Mouse (Mus musculus) urinary bladder, adult 18-20 months (tissue): ENCODE results near the gene Slc43a1.
A peak's percentile ranks its signal among the peaks of the same experiment; 100 is the strongest.

Source experiments
- DNase-seq, 2 experiments: peaks; one replicate each; pipeline ENCODE4 v3.0.0; 2022; ENCODE audit warnings: low spot score in 2 of 2, mixed read lengths in 2 of 2

The Slc43a1 gene

GRCm38 (mm10) chr2:84827283-84827920 is 11.2 kb upstream of the Slc43a1 start:
- DNase-seq, result peak in 1 of 2 experiments; percentile 31

GRCm38 (mm10) chr2:84831666-84832391 is 6.8 kb upstream of the Slc43a1 start:
- DNase-seq, result peak; percentile 66 to 71

DNA sequence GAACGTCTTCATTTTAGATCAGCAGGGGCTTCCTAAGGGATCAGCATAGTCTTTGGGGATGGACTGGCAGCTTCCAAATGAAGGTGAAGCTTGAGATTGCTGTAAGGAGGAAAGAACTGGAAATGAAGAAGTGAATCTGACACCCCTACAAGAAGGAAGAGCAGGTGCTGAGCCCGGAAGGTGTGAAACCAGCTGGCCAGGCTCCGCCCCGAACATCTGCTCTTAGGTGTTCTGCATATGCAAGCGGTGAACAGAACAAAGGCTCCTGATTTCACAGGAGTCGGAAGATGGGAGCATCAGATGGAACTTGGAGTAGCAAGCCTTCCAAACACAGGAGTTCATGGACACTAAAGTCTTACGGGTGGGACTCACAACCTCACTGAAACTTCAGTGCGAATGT is 1.5 kb upstream of the Slc43a1 start:
- no peak for DNase-seq

DNA sequence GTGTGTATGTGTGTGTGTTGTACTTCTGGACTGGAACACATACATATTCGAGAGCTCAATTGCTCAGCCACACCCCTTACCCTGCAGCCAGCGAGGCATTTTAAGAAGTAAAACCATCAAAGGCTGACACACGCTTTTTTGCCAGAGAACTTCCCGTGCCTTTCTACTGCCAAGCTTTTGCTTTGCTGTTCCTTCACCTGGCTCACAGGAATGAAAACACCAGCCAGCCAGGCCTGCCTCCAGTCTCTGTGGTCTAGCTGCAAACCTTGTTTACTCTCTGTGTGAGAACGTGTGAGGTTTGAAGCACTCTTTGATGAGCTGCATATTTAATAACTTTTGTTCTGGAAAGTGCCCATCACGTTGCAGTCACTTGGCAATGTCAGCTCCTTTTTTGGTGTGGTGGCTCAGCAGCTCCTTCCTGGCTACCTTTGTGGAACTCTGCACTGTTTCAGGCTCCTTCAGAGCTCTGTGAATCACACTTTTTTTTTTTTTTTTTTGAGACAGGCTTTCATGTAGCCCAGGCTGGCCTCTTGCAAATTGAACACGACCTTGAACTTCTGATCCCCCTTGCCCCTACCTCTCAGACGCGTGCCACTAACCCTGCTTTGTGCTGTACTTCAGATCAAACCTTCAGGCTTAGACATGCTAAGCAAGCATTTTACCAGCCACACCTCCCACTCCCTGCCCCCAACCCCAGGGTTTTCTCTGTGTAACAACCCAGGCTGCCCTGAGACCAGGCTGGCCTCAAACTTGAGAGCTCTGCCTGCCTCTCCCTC is 645 bp upstream of the Slc43a1 start:
- DNase-seq, result no peak

DNA sequence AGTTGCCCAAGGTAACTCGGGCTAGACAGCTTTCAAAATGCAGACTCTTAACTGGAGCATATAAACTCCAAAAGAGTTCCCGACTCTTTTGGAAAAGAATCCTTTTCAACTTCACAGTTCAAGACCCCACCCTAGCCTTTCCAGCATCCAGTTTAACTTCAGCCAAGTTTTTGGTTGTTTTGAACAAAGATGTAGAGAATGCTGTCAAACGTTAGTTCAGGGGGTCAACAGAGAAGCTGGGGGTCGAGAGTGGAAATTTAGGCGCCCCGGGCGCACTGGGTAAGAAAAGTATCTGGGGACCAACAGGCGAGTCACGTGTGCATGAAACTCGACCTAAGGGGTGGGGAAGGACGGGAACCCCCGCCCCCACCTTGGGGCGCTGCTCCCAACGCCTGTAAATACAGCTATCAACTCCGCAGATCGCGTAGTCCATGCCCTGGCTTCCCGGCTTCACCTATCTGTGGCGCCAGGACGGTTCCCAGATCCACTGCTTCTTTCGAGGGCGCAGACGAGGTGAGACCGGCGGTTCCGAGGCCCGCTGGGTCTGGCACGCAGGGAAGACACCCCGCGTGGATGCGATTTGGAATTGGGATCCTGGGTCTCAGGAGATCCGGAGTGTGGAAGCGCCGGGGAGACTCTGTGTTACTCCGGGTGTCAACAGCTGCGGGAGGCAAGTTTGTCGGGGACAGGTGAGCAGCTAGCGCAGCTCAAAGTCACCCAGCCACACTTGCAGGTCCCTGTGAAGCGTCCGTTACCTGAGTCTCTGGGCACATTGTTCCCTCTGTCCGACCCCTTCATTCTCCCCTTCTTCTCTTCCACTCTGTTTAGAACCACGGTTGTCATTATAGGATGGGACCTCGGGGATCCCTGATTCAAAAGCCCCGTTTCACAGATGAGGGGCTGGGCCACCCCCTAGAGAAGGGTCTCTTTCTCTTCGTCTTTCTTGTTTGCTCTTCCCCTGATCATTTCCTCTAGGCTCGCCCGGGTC is 637 bp downstream of the Slc43a1 start:
- DNase-seq, result peak; percentile 23 to 54

DNA sequence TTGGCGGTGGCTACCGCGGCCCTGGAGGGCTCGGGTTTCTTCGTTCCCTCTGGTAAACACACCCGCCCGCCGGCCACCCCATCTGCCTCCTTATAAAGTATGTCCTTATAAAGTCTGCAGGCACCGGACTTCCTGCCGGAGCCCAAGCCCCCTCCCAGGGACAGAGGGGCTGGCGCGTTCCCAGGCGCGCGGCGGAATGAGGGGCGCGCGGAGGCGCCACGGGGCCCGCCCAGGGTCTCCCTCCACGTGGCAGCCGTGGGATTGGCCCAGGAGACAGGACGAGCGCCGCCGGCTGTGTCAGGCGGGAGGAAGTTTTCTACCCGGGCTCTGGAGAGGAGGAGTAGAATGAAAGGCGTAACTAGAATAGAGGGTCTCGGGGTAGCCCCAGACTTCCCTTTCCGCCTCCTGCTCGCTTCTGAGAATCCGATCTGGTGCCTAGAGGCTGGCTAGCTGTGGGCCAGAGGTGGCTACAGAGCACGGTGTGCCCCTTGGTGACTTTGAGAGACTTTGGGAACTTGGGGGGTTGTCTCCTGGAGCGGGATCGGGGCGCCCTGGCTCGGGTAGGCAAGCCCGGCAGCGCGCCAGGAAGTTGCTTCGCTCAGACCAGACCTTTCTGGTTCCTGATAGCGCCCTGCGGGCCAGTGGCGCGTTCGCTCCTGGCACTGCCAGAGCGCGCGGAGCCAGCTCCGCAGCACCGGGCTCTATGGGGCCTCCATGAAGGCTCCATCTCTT is 1.5 kb downstream of the Slc43a1 start:
- DNase-seq, result peak; percentile 34 to 54

DNA sequence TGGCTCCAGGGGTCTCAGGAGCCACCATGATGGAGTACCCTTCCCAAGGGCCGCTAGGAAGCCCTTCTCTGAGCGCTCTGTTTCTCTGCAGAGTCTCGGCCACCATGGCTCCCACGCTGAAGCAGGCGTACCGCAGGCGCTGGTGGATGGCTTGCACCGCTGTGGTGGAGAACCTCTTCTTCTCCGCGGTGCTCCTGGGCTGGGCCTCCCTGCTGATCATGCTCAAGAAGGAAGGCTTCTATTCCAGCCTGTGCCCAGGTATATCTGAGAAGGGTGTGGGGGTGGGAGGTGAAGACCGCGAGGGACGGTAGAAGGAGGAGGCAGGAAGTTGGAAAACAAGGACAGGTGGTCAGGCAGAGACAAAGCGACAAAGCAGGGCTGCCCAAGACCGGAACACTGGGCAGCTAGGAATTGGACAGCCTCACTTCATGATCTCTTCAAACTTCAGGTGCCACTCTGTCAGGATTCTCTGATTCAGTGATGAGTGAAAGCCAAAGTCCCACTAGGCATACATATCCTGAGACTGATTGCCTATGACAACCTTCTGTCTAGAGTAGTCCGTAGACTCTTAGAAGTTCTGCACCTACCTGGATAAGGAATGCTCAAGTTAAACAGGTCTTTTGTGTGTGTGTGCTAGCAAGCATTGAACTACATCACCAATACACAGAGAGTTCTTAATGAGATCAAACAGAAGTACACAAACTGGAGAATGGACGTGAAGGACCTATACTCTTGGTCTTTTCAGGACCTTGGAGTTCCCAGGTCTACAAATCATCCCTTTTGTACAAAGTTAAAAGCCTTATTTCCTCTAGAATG is 2.3 kb downstream of the Slc43a1 start:
- DNase-seq, result no peak

GRCm38 (mm10) chr2:84841905-84842304 is 3.3 kb downstream of the Slc43a1 start:
- DNase-seq, result no peak

GRCm38 (mm10) chr2:84843654-84844053 is 5.0 kb downstream of the Slc43a1 start:
- no peak for DNase-seq

- DNase-seq, result no peak
Measured at GRCm38 (mm10) chr2:84845226-84845625, 6.6 kb downstream of the Slc43a1 start.

GRCm38 (mm10) chr2:84850407-84851129 is 11.9 kb downstream of the Slc43a1 start:
- DNase-seq, result no peak

DNA sequence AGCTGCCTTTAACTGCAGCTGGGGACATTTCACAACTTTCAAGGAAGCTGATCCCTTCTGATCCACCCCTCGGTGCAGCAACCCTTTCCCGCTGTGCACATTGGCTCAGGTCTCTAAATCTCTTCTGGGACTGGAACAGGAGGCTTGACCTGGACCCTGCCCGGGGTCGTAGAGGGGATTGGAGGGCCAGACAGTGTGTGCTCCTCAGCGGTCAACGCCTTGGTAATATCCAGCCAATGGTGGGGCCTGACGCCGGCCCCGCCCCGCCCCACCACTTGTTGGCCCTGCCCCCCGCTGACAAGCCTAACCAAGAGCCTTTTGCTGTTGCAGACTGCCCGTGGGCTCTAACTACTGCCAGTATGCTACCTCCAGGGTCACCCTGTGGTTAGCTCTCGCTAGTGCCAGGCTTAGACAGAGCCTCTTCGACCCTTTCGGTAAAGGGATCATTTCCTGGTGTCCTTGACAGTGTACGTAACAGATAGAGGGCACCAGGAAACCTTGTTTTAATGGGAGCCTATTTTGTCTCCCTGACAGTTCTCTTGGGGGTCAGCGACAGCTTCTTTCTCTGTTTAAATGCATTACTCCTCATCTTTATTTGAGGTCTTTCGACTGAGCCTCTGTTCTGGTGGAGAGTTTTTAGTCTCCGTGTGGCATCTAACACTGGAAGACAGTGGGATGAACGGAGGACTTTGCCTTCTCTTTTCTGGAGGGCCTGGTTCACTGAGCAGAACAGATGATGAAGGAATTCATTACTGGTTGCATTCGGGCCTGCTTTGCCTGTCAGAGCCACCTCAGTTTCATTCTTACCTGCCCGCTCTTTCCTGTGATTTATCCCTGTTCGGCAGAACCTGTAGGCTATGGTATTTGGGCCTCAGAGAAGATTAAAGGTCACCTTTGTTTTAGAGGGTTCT is 12.7 kb downstream of the Slc43a1 start:
- DNase-seq, result peak in 1 of 2 experiments; percentile 70

GRCm38 (mm10) chr2:84855732-84856131 is 17.1 kb downstream of the Slc43a1 start:
- no peak for DNase-seq

DNA sequence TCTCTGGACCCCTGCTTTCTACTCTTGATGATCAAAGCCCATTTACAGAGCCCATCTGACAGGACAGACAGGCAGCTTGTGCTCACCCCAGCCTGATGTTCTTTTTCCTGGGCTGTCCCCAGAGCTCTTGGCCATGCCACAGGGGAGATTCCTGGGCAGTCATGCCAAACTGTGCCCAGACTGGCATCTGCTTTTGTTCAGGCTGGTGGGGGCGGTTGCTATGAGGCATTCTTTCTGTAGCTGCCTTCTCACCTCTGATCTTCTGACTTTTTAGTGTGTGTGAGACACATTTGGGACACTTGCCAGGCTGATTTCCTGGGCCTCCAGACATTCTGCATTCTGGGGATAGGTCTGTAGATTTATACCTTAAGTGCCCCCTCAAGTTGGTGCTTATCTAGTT is 19.9 kb downstream of the Slc43a1 start:
- no peak for DNase-seq

- no peak for DNase-seq
Measured at GRCm38 (mm10) chr2:84859991-84860780, 21.5 kb downstream of the Slc43a1 start.

- no peak for DNase-seq
Measured at GRCm38 (mm10) chr2:84861430-84861829, 22.8 kb downstream of the Slc43a1 start.

- no peak for DNase-seq
Measured at GRCm38 (mm10) chr2:84862231-84862630, 23.6 kb downstream of the Slc43a1 start.
